Mouse (Mus musculus): ENCODE measurements at regions not wholly inside any gene's neighbourhood (a gene's known extent, or its start where the extent isn't known, plus 50 kb on each side); places are given as distances from the start of the nearest gene placed in this dataset.

DNA sequence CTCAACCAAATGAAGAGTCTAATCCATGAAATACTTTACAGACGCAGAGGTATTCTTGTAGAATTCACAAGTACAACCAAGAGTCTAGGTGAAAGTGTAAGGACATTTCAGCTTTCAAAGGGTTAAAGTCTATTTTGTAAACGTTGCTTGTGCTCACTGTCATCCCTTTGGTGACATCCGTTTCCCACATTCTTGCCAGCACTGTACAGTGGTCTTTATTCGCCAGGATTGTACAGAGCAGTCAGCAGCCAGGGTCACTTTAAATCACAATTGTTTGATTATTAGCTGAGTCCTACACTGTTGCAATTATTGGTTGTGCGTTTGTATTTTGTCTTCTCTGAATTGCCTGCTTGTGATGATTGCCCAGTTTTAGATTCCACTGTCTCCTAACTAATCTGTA is 427.3 kb upstream of the Rgma start:
- no peak for DNase-seq
- H3K4me3 ChIP-seq (ENCODE audit: insufficient read depth, low read depth, low read length) = no peak overlapping the region
- H3K4me1 ChIP-seq (ENCODE audit: control insufficient read depth, insufficient read depth, low read length) = no peaks in the 10 kb centered on the region
- no peak overlapping the region for H3K27ac ChIP-seq (ENCODE audit: insufficient read depth, low read depth, low read length)
- 47% methylated on average over 5 of the region's 5 CpGs for whole genome bisulfite sequencing
- no peak for TF ChIP-seq CTCF (conservative IDR thresholded peaks at IDR 0.05; ENCODE audit: insufficient read depth, insufficient read length, low read depth, low read length)
- no peak for TF ChIP-seq POLR2A (IDR thresholded peaks at IDR 0.05; ENCODE audit: low read depth, low read length)
- no peaks in the 10 kb centered on the region for H3K36me3 ChIP-seq (ENCODE audit: control insufficient read depth, insufficient read depth, low read length)
- H3K27me3 ChIP-seq (replicated peaks; ENCODE audit: control insufficient read depth, insufficient read depth, low read length) = no peaks in the 10 kb centered on the region; the same call in 1 of the 2 replicates

GRCm38 (mm10) chr7:72948666-72949065 is 426.6 kb upstream of the Rgma start:
- 44% methylated on average over 3 of the region's 3 CpGs for WGBS

DNA sequence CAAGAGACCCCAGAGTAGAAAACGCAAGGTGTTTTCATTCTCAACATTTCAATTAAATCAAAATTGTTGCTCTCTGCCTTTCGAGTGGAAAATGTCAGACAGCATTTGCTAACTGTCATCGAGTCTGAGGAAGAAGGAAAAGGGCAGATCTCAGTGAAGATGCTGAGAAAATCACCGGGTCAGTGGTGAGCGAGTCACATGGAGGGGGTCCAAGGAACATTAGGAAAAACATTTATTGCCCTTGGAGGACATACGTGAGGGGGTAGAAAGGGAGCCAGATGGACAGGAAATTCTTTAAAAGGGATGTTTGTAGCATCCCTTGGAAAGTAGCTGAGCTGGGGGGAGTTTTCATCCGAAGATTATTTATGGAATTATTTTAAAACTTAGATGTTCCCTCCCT is 425.4 kb upstream of the Rgma start:
- TF ChIP-seq CTCF (conservative IDR thresholded peaks at IDR 0.05; ENCODE audit: insufficient read depth, insufficient read length, low read depth, low read length) (no peak), POLR2A (IDR thresholded peaks at IDR 0.05; ENCODE audit: low read depth, low read length) (no peak)
- H3K27me3 ChIP-seq (replicated peaks; ENCODE audit: control insufficient read depth, insufficient read depth, low read length) = no peaks in the 10 kb centered on the region
- 43% methylated on average over 7 of the region's 7 CpGs for WGBS
- H3K4me3 ChIP-seq (ENCODE audit: insufficient read depth, low read depth, low read length) = no peak overlapping the region
- H3K4me1 ChIP-seq (ENCODE audit: control insufficient read depth, insufficient read depth, low read length) = no peaks in the 10 kb centered on the region
- H3K36me3 ChIP-seq (ENCODE audit: control insufficient read depth, insufficient read depth, low read length) = no peaks in the 10 kb centered on the region
- no peak overlapping the region for H3K27ac ChIP-seq (ENCODE audit: insufficient read depth, low read depth, low read length)
- no peak for DNase-seq

More at GRCm38 (mm10) chr7:72948666-72949065, 426.6 kb upstream of the Rgma start:
- TF ChIP-seq POLR2A (IDR thresholded peaks at IDR 0.05; ENCODE audit: low read depth, low read length) (no peak), CTCF (conservative IDR thresholded peaks at IDR 0.05; ENCODE audit: insufficient read depth, insufficient read length, low read depth, low read length) (no peak)
- H3K27ac ChIP-seq (ENCODE audit: insufficient read depth, low read depth, low read length) = no peak overlapping the region
- no peaks in the 10 kb centered on the region for H3K36me3 ChIP-seq (ENCODE audit: control insufficient read depth, insufficient read depth, low read length)
- no peaks in the 10 kb centered on the region for H3K4me1 ChIP-seq (ENCODE audit: control insufficient read depth, insufficient read depth, low read length)
- H3K4me3 ChIP-seq (ENCODE audit: insufficient read depth, low read depth, low read length) = no peak overlapping the region
- DNase-seq = no peak
- no peaks in the 10 kb centered on the region; the same call in 1 of the 2 replicates for H3K27me3 ChIP-seq (replicated peaks; ENCODE audit: control insufficient read depth, insufficient read depth, low read length)

GRCm38 (mm10) chr7:72957674-72958073 is 417.6 kb upstream of the Rgma start:
- Histone ChIP-seq H3K4me3 (ENCODE audit: insufficient read depth, low read depth, low read length) (no peak overlapping the region), H3K27me3 (replicated peaks; ENCODE audit: control insufficient read depth, insufficient read depth, low read length) (no peaks in the 10 kb centered on the region), H3K27ac (ENCODE audit: insufficient read depth, low read depth, low read length) (no peak overlapping the region), H3K4me1 (ENCODE audit: control insufficient read depth, insufficient read depth, low read length) (no peaks in the 10 kb centered on the region), H3K36me3 (ENCODE audit: control insufficient read depth, insufficient read depth, low read length) (no peaks in the 10 kb centered on the region)
- no peak for TF ChIP-seq CTCF (conservative IDR thresholded peaks at IDR 0.05; ENCODE audit: insufficient read depth, insufficient read length, low read depth, low read length)
- TF ChIP-seq POLR2A (IDR thresholded peaks at IDR 0.05; ENCODE audit: low read depth, low read length) = no peak
- WGBS = 43% methylated on average over 4 of the region's 4 CpGs
- DNase-seq = no peak

DNA sequence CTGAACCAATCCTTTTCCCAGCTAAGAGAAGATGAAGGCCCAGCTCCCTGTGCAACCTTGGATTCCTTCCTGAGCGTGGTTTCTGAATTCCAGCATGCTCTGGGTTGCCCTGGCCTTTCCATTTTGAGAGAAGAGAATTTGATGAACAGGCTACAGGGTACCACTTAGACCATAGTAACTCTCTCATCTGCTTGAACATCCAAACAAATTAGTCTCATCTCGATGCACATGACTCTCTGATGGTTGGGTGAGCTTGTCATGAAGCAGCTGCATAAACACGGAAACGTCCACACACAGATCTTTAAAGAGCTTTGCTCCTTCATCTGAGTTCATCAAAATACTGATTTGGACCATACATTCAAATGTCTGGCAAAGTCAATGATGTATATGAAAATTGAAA is 414.0 kb upstream of the Rgma start:
- Histone ChIP-seq H3K4me3 (ENCODE audit: insufficient read depth, low read depth, low read length) (no peak overlapping the region), H3K36me3 (ENCODE audit: control insufficient read depth, insufficient read depth, low read length) (no peaks in the 10 kb centered on the region), H3K27me3 (replicated peaks; ENCODE audit: control insufficient read depth, insufficient read depth, low read length) (no peaks in the 10 kb centered on the region), H3K27ac (ENCODE audit: insufficient read depth, low read depth, low read length) (no peak overlapping the region), H3K4me1 (ENCODE audit: control insufficient read depth, insufficient read depth, low read length) (no peaks in the 10 kb centered on the region)
- DNase-seq = no peak
- TF ChIP-seq CTCF (conservative IDR thresholded peaks at IDR 0.05; ENCODE audit: insufficient read depth, insufficient read length, low read depth, low read length) (no peak), POLR2A (IDR thresholded peaks at IDR 0.05; ENCODE audit: low read depth, low read length) (no peak)
- WGBS = 53% methylated on average over 4 of the region's 4 CpGs

GRCm38 (mm10) chr7:72962815-72963214 is 412.5 kb upstream of the Rgma start:
- Histone ChIP-seq H3K4me1 (ENCODE audit: control insufficient read depth, insufficient read depth, low read length) (no peaks in the 10 kb centered on the region), H3K27me3 (replicated peaks; ENCODE audit: control insufficient read depth, insufficient read depth, low read length) (no peaks in the 10 kb centered on the region), H3K36me3 (ENCODE audit: control insufficient read depth, insufficient read depth, low read length) (no peaks in the 10 kb centered on the region), H3K4me3 (ENCODE audit: insufficient read depth, low read depth, low read length) (no peak overlapping the region), H3K27ac (ENCODE audit: insufficient read depth, low read depth, low read length) (no peak overlapping the region)
- TF ChIP-seq CTCF (conservative IDR thresholded peaks at IDR 0.05; ENCODE audit: insufficient read depth, insufficient read length, low read depth, low read length) (no peak), POLR2A (IDR thresholded peaks at IDR 0.05; ENCODE audit: low read depth, low read length) (no peak)
- WGBS = 70% methylated on average over 3 of the region's 3 CpGs
- no peak for DNase-seq

DNA sequence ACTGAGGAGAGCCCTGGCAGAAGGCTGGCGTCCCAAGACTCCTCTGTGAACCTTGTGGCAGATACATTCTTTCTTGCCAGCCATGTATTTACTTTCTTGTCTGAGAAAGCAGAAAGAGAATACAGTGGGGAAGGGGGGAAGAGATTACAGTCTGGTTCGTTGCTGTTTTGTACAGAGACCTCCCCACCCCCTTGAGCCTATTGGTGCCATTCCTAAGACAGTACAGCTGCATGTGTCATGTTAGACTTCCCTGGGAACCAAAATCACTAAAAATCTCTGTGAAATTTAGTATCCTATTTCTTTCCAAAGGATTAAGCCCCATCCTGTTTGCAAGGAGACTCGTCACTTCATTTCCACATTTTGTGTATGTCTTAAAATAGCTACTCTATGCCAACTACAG is 411.4 kb upstream of the Rgma start:
- Histone ChIP-seq H3K27ac (ENCODE audit: insufficient read depth, low read depth, low read length) (no peak overlapping the region), H3K27me3 (replicated peaks; ENCODE audit: control insufficient read depth, insufficient read depth, low read length) (no peaks in the 10 kb centered on the region), H3K4me3 (ENCODE audit: insufficient read depth, low read depth, low read length) (no peak overlapping the region), H3K36me3 (ENCODE audit: control insufficient read depth, insufficient read depth, low read length) (no peaks in the 10 kb centered on the region), H3K4me1 (ENCODE audit: control insufficient read depth, insufficient read depth, low read length) (no peaks in the 10 kb centered on the region)
- 77% methylated on average over 3 of the region's 3 CpGs for WGBS
- no peak for TF ChIP-seq POLR2A (IDR thresholded peaks at IDR 0.05; ENCODE audit: low read depth, low read length)
- TF ChIP-seq CTCF (conservative IDR thresholded peaks at IDR 0.05; ENCODE audit: insufficient read depth, insufficient read length, low read depth, low read length) = no peak
- no peak for DNase-seq

DNA sequence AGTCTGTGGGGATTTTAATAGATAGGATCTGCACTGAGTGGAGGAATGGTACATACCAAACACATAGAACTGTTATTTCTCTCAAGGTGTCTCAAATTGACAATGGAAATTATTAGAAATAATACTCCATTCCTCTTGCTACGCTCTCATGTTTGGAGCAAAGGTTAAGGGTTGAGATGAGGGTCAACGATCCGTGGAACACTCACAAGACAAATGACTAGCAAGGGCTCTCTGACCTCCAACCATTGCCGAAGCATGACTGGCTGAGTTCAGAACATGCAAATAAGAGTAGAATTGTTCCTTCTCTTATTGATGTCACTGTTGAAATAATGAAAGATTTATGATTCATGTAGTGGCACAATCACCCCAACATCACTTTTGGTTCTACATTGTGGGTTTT is 407.1 kb upstream of the Rgma start:
- no peak overlapping the region for H3K27ac ChIP-seq (ENCODE audit: insufficient read depth, low read depth, low read length)
- no peaks in the 10 kb centered on the region for H3K27me3 ChIP-seq (replicated peaks; ENCODE audit: control insufficient read depth, insufficient read depth, low read length)
- DNase-seq = no peak
- no peaks in the 10 kb centered on the region for H3K36me3 ChIP-seq (ENCODE audit: control insufficient read depth, insufficient read depth, low read length)
- no peaks in the 10 kb centered on the region for H3K4me1 ChIP-seq (ENCODE audit: control insufficient read depth, insufficient read depth, low read length)
- TF ChIP-seq CTCF (conservative IDR thresholded peaks at IDR 0.05; ENCODE audit: insufficient read depth, insufficient read length, low read depth, low read length) (no peak), POLR2A (IDR thresholded peaks at IDR 0.05; ENCODE audit: low read depth, low read length) (no peak)
- 31% methylated on average over 4 of the region's 4 CpGs for WGBS
- H3K4me3 ChIP-seq (ENCODE audit: insufficient read depth, low read depth, low read length) = no peak overlapping the region

Data from kidney, adult 2 months (tissue).